Mouse (Mus musculus) lung, embryonic 14.5 days (tissue): ENCODE results near the gene Gm43638. TPM values are rescaled to one million over a fixed set of nuclear protein-coding genes. Genes with fewer than 3 reads are reported as not detected.
"Not testable (repeated sequence)": the region's sequence is repeated elsewhere in the genome, so short reads cannot be mapped to it uniquely, and the experiment has no call there.

Experiments
- ATAC-seq: fragments of 200-750 bp; cut with Nextera tagmentation; 2 replicates; pipeline ENCODE4 v1.8.0; 2017; ENCODE audit warnings: mild to moderate bottlenecking, moderate TSS enrichment, moderate library complexity; ENCODE audit not compliant: insufficient read depth
- DNase-seq: peaks from one replicate; pipeline ENCODE4 v3.0.0-alpha.2; 2015
- H3K27ac ChIP-seq: fragments of 300-500 bp; sonication (generic); 2 replicates; pipeline ENCODE4 v1.5.1; 2014; ENCODE audit warnings: low read depth, mild to moderate bottlenecking, moderate library complexity
- H3K27me3 ChIP-seq: fragments of 300-500 bp; sonication (generic); 2 replicates; pipeline ENCODE4 v1.6.1; 2014; ENCODE audit warnings: low read length, control low read depth; ENCODE audit not compliant: insufficient read depth
- H3K36me3 ChIP-seq: fragments of 300-500 bp; sonication (generic); 2 replicates; pipeline ENCODE4 v1.6.1; 2014; ENCODE audit warnings: control low read depth; ENCODE audit not compliant: insufficient read depth
- H3K4me1 ChIP-seq: fragments of 300-500 bp; sonication (generic); 2 replicates; pipeline ENCODE4 v1.6.1; 2014; ENCODE audit warnings: antibody characterized with exemption, control low read depth; ENCODE audit not compliant: insufficient read depth
- H3K4me2 ChIP-seq: fragments of 300-500 bp; sonication (generic); 2 replicates; pipeline ENCODE4 v1.6.1; 2014; ENCODE audit warnings: mild to moderate bottlenecking
- H3K4me3 ChIP-seq: fragments of 300-500 bp; sonication (generic); 2 replicates; pipeline ENCODE4 v1.5.1; 2014; ENCODE audit warnings: low read depth, low read length
- H3K9ac ChIP-seq: fragments of 300-500 bp; sonication (generic); 2 replicates; pipeline ENCODE4 v1.6.1; 2014
- H3K9me3 ChIP-seq: fragments of 300-500 bp; sonication (generic); 2 replicates; pipeline ENCODE4 v1.6.1; 2016; ENCODE audit warnings: low read depth, low read length, control low read depth
- CTCF ChIP-seq: IDR thresholded peaks from 2 replicates; pipeline ENCODE4 v1.5.1; 2016; ENCODE audit warnings: antibody characterized with exemption, low read depth
- WGBS: fragments of 180-500 bp; shearing (Covaris S2); extraction: QIAGEN DNeasy Blood & Tissue Kit; methylation state at CpG from one replicate; pipeline ENCODE4 v1.1.7; 2014; 5-methylcytosine and 5-hydroxymethylcytosine counted together
- polyA plus RNA-seq: library from polyadenylated mRNA; unstranded; fragments of >200 nt; fragmentation: Nextera tagmentation; extraction: Ambion mirVana; gene quantifications from 2 replicates; pipeline ENCODE4 v1.2.1, GENCODE M21; 2014

The Gm43638 gene
- polyA plus RNA-seq, 1 experiment from 2014 or later = not detected

DNA sequence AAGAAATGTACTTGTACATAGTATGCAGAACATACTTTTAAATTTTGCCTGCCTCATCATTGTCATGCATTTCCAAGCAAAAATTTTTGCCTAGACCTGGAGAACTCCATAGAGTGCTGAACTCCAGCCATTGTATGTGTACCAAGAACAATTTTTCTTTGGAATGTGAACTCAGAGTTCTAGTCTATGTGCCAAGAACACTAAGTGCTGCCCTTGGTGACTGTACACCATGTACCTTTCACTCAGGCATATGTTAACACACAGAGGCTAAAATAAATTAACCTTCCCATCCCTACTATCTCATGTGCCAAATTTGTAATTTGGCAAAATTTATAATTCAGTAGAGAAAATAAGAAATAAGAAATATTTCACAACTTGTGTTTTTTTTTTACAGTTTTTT is 12.3 kb upstream of the Gm43638 start:
- no peak for TF ChIP-seq CTCF
- Histone ChIP-seq H3K4me1 (no peaks in the 10 kb centered on the region), H3K4me2 (no peak overlapping the region), H3K9me3 (no peaks in the 10 kb centered on the region), H3K27me3 (no peaks in the 10 kb centered on the region), H3K36me3 (no peaks in the 10 kb centered on the region), H3K9ac (no peak overlapping the region), H3K27ac (no peak overlapping the region), H3K4me3 (no peak overlapping the region)
- no peak for ATAC-seq
- DNase-seq = no peak

GRCm38 (mm10) chr5:87490771-87491170 is 4.2 kb upstream of the Gm43638 start, which contains the start of gene Ugt2a1:
Gene Ugt2a1, minus strand, starts transcription at chr5:87490871.
- no peaks in the 10 kb centered on the region for H3K36me3 ChIP-seq
- H3K9ac ChIP-seq = no peak within 1 kb of the TSS
- TF ChIP-seq CTCF = no peak
- H3K4me2 ChIP-seq = no peak within 1 kb of the TSS
- ATAC-seq (no peak), DNase-seq (no peak)
- H3K9me3 ChIP-seq = no peaks in the 10 kb centered on the region
- no peak within 1 kb of the TSS for H3K4me3 ChIP-seq
- 91% methylated on average over 1 of the region's 1 CpGs for WGBS
- no peak within 1 kb of the TSS for H3K27ac ChIP-seq
- H3K4me1 ChIP-seq = no peaks in the 10 kb centered on the region
- H3K27me3 ChIP-seq = no peaks in the 10 kb centered on the region

GRCm38 (mm10) chr5:87482160-87482559 is 4.4 kb downstream of the Gm43638 start, which contains the start of gene Ugt2a2:
Gene Ugt2a2, minus strand, starts transcription at chr5:87482260.
- H3K4me2 ChIP-seq = no peak within 1 kb of the TSS
- H3K27me3 ChIP-seq = no peaks in the 10 kb centered on the region
- no peaks in the 10 kb centered on the region for H3K36me3 ChIP-seq
- no peak for TF ChIP-seq CTCF
- no peak within 1 kb of the TSS for H3K4me3 ChIP-seq
- WGBS = 75% methylated on average over 5 of the region's 5 CpGs
- ATAC-seq (no peak), DNase-seq (no peak)
- no peaks in the 10 kb centered on the region for H3K4me1 ChIP-seq
- H3K27ac ChIP-seq = no peak within 1 kb of the TSS
- no peak within 1 kb of the TSS for H3K9ac ChIP-seq
- H3K9me3 ChIP-seq = no peaks in the 10 kb centered on the region

GRCm38 (mm10) chr5:87458810-87459209 is 27.8 kb downstream of the Gm43638 start:
- TF ChIP-seq CTCF = no peak
- Histone ChIP-seq H3K9me3 (no peaks in the 10 kb centered on the region), H3K4me3 (no peak overlapping the region), H3K36me3 (no peaks in the 10 kb centered on the region), H3K4me2 (no peak overlapping the region), H3K27ac (no peak overlapping the region), H3K9ac (no peak overlapping the region), H3K4me1 (no peaks in the 10 kb centered on the region), H3K27me3 (no peaks in the 10 kb centered on the region)
- no peak for ATAC-seq
- no peak for DNase-seq
- 51% methylated on average over 1 of the region's 1 CpGs for WGBS

- ATAC-seq = no peak
These were observed 28.9 kb downstream of the Gm43638 start for GRCm38 (mm10) chr5:87457701-87458100.

DNA sequence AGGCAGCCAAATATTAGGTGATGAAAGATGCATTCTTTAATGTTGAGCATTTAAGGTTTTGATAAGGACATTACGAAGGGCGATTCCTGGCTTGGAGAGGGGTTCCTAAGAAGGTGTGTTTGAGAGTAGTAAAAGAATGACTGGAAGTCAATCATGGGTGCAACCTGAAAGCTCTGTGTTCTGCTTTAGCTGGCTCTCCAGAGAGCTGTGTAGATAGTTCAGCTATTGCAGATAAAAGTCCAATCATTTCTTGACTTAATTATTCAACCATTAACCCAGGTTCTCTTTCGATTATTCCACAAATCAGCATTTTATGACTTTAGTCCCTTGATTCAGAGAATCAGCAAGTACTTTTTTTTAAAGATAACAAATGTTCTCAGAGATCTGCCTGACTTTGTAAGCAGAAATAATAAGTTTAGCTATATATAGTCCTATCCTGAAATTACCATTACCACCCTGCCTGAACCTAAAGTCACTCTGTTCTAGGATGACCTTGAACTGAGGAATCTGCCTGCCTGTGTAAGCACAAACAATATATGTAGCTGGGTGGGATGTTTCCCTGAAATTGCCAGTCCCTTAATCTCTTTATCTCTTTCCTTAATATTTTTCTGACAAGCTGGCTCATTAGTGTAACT is 30.3 kb downstream of the Gm43638 start:
- no peaks in the 10 kb centered on the region for H3K36me3 ChIP-seq
- ATAC-seq (no peak), DNase-seq (no peak)
- no peaks in the 10 kb centered on the region for H3K9me3 ChIP-seq
- no peak overlapping the region for H3K9ac ChIP-seq
- H3K27me3 ChIP-seq = no peaks in the 10 kb centered on the region
- H3K27ac ChIP-seq = no peak overlapping the region
- TF ChIP-seq CTCF = no peak
- H3K4me2 ChIP-seq = no peak overlapping the region
- H3K4me3 ChIP-seq = no peak overlapping the region
- 83% methylated on average over 3 of the region's 3 CpGs for WGBS
- H3K4me1 ChIP-seq = no peaks in the 10 kb centered on the region

More at GRCm38 (mm10) chr5:87457701-87458100, 28.9 kb downstream of the Gm43638 start:
- no peaks in the 10 kb centered on the region for H3K27me3 ChIP-seq
- no peaks in the 10 kb centered on the region for H3K36me3 ChIP-seq
- DNase-seq = no peak
- no peak overlapping the region for H3K27ac ChIP-seq
- H3K4me2 ChIP-seq = no peak overlapping the region
- no peak overlapping the region for H3K4me3 ChIP-seq
- no peak overlapping the region for H3K9ac ChIP-seq
- no peaks in the 10 kb centered on the region for H3K9me3 ChIP-seq
- no peak for TF ChIP-seq CTCF
- no peaks in the 10 kb centered on the region for H3K4me1 ChIP-seq

GRCm38 (mm10) chr5:87455519-87455918 is 31.1 kb downstream of the Gm43638 start:
- ATAC-seq = no peak
- TF ChIP-seq CTCF = no peak
- Histone ChIP-seq H3K4me1 (no peaks in the 10 kb centered on the region), H3K4me2 (no peak overlapping the region), H3K36me3 (no peaks in the 10 kb centered on the region), H3K27me3 (no peaks in the 10 kb centered on the region), H3K9ac (no peak overlapping the region), H3K4me3 (no peak overlapping the region), H3K27ac (no peak overlapping the region), H3K9me3 (no peaks in the 10 kb centered on the region)
- no peak for DNase-seq

DNA sequence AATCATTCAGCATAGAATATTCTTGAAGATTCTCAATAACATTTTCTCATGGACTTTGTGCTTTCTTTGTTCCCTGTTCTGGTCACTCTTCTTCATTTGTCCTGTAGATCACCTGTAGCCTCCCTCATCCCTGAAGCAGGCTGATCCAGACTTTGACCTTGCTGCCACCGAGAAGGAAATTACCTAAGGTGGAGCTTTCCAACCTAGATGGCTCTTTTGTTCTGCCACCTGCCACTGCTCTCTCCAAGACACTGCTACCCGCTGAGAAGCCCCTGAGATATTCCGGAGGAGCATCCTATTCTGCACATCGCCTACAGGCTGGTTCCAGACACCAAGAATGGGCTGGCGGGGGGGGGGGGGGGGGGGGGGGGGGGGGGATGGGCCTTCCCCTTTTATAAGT is 34.1 kb downstream of the Gm43638 start:
- H3K27ac ChIP-seq, ATAC-seq, H3K27me3 ChIP-seq, H3K4me3 ChIP-seq, H3K9me3 ChIP-seq, H3K4me2 ChIP-seq, H3K4me1 ChIP-seq, H3K36me3 ChIP-seq, H3K9ac ChIP-seq, DNase-seq: not testable (repeated sequence)
- 85% methylated on average over 4 of the region's 5 CpGs for WGBS
